Mouse (Mus musculus) hindbrain, embryonic 12.5 days (tissue): Measurements from ENCODE around the gene Lin54. TPM values are rescaled to one million over a fixed set of nuclear protein-coding genes. Genes with fewer than 3 reads are reported as not detected.
"Not testable (repeated sequence)": the region's sequence is repeated elsewhere in the genome, so short reads cannot be mapped to it uniquely, and the experiment has no call there.

Experiments
- ATAC-seq: fragments of 200-750 bp; cut with Nextera tagmentation; 2 replicates; pipeline ENCODE4 v1.8.0; 2017; ENCODE audit warnings: moderate TSS enrichment; ENCODE audit not compliant: low FRiP score
- H3K27ac ChIP-seq: fragments of 300-500 bp; sonication (generic); 2 replicates; pipeline ENCODE4 v1.5.1; 2016; ENCODE audit warnings: mild to moderate bottlenecking
- H3K27me3 ChIP-seq: fragments of 300-500 bp; sonication (generic); 2 replicates; pipeline ENCODE4 v1.6.1; 2016; ENCODE audit warnings: mild to moderate bottlenecking
- H3K36me3 ChIP-seq: fragments of 300-500 bp; sonication (generic); 2 replicates; pipeline ENCODE4 v1.6.1; 2016; ENCODE audit warnings: mild to moderate bottlenecking
- H3K4me1 ChIP-seq: fragments of 300-500 bp; sonication (generic); 2 replicates; pipeline ENCODE4 v1.6.1; 2016
- H3K4me2 ChIP-seq: fragments of 300-500 bp; sonication (generic); replicated peaks from 2 replicates; pipeline ENCODE4 v1.6.1; 2016; ENCODE audit warnings: mild to moderate bottlenecking
- H3K4me3 ChIP-seq: fragments of 300-500 bp; sonication (generic); 2 replicates; pipeline ENCODE4 v1.5.1; 2016; ENCODE audit warnings: mild to moderate bottlenecking
- H3K9ac ChIP-seq: fragments of 300-500 bp; sonication (generic); 2 replicates; pipeline ENCODE4 v1.6.1; 2016; ENCODE audit warnings: mild to moderate bottlenecking, moderate library complexity
- H3K9me3 ChIP-seq: fragments of 300-500 bp; sonication (generic); replicated peaks from 2 replicates; pipeline ENCODE4 v1.6.1; 2016; ENCODE audit warnings: mild to moderate bottlenecking
- WGBS: fragments of 180-500 bp; shearing (Covaris S2); methylation state at CpG from one replicate; pipeline ENCODE4 v1.1.7; 2016; 5-methylcytosine and 5-hydroxymethylcytosine counted together
- polyA plus RNA-seq: library from polyadenylated mRNA; unstranded; fragments of >200 nt; fragmentation: Nextera tagmentation; extraction: Ambion mirVana; gene quantifications from 2 replicates; pipeline ENCODE4 v1.2.1, GENCODE M21; 2016

Gene Lin54
- polyA plus RNA-seq, 1 experiment from 2014 or later = 14.4 TPM

DNA sequence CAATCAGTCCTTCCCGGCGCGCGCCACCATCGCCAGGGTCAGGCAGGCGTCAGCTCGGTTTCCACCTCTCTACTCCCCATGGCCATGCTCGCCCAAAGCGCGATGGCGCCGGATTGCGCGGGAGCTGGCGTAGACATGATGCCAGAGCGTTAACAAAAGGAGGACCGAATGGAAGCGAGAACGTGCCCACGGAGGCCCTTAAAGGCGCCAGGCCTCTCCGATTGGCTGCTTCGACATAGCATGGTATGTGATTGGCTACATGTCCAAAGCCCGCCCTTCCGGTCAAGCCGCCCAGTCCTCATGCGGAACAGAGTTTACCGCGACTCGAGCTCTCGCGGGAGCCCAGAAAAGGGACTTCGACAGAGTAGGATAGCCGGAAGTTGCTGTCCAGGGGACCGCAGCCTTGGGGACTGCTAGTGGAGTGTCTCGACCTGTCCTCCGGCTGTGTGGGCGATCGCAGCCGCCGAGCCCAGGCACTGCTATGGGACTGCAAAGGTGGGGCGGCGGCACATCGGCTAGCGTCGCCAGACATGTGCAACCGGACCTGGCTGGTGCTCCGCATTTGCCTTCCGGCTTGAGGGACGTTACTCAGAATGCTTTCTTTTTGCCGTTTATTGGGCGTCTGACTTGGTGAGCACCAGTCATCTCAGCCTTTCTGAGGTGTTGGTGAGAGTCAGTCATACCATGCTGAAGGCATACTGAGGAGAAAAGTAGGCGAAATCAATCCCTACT, 70.9 kb downstream of the Lin54 start:
- peak; percentile 100 for ATAC-seq
- Histone ChIP-seq H3K9me3 (no peaks in the 10 kb centered on the region), H3K9ac (peak overlapping the region; percentile 89), H3K4me3 (peak overlapping the region; percentile 82), H3K4me1 (peaks cover 44% of the 10 kb centered on the region), H3K27me3 (no peaks in the 10 kb centered on the region), H3K36me3 (peaks cover 34% of the 10 kb centered on the region), H3K27ac (peak overlapping the region; percentile 94), H3K4me2 (peak overlapping the region; percentile 90)
- WGBS = under 1% methylated on average over 53 of the region's 53 CpGs

DNA sequence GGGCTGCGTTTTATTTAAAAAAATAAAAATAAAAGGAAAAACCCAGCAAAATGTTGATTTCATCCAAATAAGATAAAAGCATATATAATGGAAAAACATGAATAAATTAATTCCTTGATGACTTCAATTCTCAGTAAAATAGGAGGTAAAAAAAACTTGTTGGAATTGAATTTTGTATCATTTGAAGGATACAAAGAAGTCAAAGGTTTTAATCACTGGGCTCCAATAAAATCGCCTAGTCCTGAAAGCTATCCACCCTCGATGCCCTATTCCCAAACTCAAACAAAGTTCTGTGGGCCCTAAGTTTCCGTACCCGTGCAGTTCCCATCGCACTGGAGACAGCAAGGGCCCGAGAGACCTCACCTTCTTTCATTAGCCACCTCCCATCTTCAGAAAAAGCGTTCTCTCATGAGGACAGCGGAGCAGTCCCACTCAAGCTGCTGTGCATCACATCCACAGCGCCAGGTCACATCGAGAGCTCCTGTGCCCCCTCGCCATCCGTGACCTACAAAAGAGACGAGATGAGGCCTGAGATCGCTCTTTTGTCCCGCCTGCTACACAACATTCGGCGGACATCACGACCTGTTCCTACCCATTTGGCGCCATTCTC, 71.6 kb downstream of the Lin54 start:
- H3K27me3 ChIP-seq = no peaks in the 10 kb centered on the region
- peak overlapping the region; percentile 94 for H3K27ac ChIP-seq
- H3K9me3 ChIP-seq = no peaks in the 10 kb centered on the region
- H3K4me2 ChIP-seq = peak overlapping the region; percentile 90
- under 1% methylated on average over 20 of the region's 20 CpGs for WGBS
- H3K9ac ChIP-seq = peak overlapping the region; percentile 89
- peak; percentile 70 for ATAC-seq
- peaks cover 41% of the 10 kb centered on the region for H3K36me3 ChIP-seq
- H3K4me3 ChIP-seq = peak overlapping the region; percentile 82
- H3K4me1 ChIP-seq = peaks cover 51% of the 10 kb centered on the region

DNA sequence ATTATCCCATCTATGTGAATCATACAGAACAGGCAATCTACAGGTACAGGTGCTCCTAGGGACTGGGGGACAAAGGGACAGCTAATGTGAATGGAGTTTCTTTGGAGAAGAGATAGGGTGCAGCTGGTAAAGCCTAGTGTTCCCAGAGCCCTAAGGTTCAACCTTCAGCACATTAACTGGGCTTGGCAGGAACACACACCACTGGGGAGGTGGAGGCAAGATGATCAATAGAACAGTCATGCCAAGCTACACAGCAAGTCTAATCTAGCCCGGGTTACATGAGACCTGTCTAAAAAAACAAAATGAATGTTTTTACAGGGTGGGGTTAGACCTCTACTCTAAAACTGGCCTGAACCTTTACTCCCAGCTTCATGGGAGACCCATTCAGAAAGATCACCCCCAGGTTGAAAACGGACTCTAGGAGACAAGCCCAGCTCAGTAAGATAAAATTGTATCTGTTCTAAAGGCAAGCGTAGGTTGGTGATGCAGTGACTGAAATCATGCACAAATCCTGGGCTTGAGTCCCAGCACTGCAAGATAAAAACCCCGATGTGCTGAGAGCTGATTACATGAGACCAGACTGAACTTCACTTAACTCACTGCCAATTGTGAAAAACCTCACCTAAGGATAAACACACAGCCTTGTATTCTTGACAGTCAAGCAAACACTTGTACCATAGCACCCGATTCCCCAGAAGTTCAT, 72.3 kb downstream of the Lin54 start:
- WGBS = 18% methylated on average over 5 of the region's 5 CpGs
- H3K27me3 ChIP-seq = no peaks in the 10 kb centered on the region
- H3K4me2 ChIP-seq = peak overlapping the region; percentile 90
- H3K9ac ChIP-seq = peak overlapping the region; percentile 89
- peaks cover 48% of the 10 kb centered on the region for H3K36me3 ChIP-seq
- H3K9me3 ChIP-seq = no peaks in the 10 kb centered on the region
- peaks cover 58% of the 10 kb centered on the region for H3K4me1 ChIP-seq
- no peak overlapping the region for H3K27ac ChIP-seq
- peak overlapping the region; percentile 82 for H3K4me3 ChIP-seq
- ATAC-seq = no peak

DNA sequence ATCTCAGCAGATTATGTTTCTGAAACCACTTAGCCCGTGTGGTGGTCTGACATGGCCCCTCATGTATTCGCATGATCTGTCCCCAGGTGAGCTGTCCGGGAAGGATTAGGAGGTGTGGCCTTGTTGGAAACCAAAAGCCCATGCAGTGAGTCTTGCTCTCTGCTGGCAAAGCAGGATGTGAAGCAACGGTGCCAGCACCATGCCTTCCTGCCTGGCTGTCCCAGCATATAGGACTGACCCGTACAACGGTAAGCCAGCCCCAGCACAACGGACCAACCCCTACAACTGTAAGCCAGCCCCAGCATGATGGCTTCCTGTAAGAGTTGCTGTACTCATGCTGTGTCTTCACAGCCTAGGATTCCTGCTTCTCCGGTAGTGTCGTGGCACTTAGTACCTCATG, 73.2 kb downstream of the Lin54 start:
- peaks cover 57% of the 10 kb centered on the region for H3K36me3 ChIP-seq
- H3K27me3 ChIP-seq = no peaks in the 10 kb centered on the region
- H3K4me2 ChIP-seq = peak overlapping the region; percentile 90
- H3K4me1 ChIP-seq = peaks cover 63% of the 10 kb centered on the region
- H3K27ac ChIP-seq = no peak overlapping the region
- no peaks in the 10 kb centered on the region for H3K9me3 ChIP-seq
- 54% methylated on average over 9 of the region's 9 CpGs for WGBS
- no peak for ATAC-seq
- H3K4me3 ChIP-seq = peak overlapping the region; percentile 82
- peak overlapping the region; percentile 89 for H3K9ac ChIP-seq

DNA sequence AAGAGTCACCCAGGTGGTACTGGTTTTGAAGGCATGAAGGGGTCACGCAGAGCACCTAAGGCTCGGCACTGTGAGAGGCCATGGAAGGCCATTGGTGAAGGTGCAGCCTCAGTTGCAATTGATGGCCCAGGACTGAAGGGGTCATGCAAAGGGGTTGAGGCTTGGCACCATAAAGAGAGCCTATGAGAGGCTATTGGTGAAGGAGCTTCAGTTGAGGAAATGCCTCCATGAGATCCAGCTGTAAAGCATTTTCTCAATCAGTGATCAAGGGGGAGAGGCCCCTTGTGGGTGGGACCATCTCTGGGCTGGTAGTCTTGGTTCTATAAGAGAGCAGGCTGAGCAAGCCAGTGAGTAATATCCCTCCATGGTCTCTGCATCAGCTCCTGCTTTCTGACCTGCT, 74.6 kb downstream of the Lin54 start:
- not testable (repeated sequence) for H3K4me2 ChIP-seq, H3K9me3 ChIP-seq, H3K4me3 ChIP-seq, H3K27me3 ChIP-seq, H3K27ac ChIP-seq, ATAC-seq, H3K9ac ChIP-seq
- H3K4me1 ChIP-seq = peaks cover 63% of the 10 kb centered on the region
- 97% methylated on average over 2 of the region's 2 CpGs for WGBS
- H3K36me3 ChIP-seq = peaks cover 71% of the 10 kb centered on the region

DNA sequence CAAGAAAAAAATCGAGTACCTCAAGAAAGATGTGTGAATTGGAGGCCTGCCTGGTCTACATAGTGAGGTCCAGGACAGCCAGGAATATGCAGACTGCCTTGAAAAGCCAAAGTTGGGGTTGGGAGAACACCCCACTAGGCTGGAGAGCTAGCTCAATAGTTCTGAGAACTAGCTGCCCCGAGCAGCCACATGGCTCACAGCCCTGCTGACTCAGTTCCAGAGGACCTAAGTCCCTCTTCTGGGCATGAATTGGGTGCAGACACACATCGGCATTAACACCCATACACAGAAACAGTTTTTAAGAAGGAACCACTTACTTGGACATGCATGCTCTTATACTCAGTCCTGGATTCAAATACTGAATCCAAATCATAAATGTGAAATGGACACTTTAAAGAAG, 76.2 kb downstream of the Lin54 start:
- Histone ChIP-seq H3K4me2 (peak overlapping the region; percentile 17; the same call in 1 of the 2 replicates), H3K4me1 (peaks cover 55% of the 10 kb centered on the region), H3K27me3 (no peaks in the 10 kb centered on the region), H3K27ac (no peak overlapping the region), H3K4me3 (no peak overlapping the region), H3K36me3 (peaks cover 86% of the 10 kb centered on the region), H3K9me3 (no peaks in the 10 kb centered on the region), H3K9ac (no peak overlapping the region)
- WGBS = 91% methylated on average over 3 of the region's 3 CpGs
- ATAC-seq = no peak

DNA sequence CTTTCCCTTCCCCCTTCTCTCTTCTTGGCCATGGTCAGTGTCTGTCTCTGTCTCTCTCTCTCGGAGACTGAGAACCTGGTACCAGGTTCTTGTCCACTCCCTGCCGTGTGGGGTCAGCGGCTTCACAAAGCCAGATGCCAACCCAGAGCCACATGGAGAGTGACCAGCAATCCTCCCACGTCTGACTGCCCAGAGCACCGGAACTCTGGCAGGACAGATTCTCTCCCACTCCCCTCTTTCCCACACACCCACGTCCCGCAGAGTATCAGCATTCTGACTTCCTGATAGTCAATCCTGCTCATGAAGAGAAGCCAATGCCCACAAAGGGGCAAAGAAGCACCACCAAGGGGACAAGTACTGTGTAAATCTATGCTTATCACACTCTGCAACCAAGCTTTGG, 76.8 kb downstream of the Lin54 start:
- H3K4me2 ChIP-seq = no peak overlapping the region; the same call in 1 of the 2 replicates
- H3K4me3 ChIP-seq = no peak overlapping the region
- no peak overlapping the region for H3K27ac ChIP-seq
- ATAC-seq = no peak
- H3K4me1 ChIP-seq = peaks cover 55% of the 10 kb centered on the region
- H3K9ac ChIP-seq = peak overlapping the region; percentile 51
- H3K36me3 ChIP-seq = peaks cover 92% of the 10 kb centered on the region
- H3K9me3 ChIP-seq = no peaks in the 10 kb centered on the region
- WGBS = 72% methylated on average over 7 of the region's 7 CpGs
- H3K27me3 ChIP-seq = no peaks in the 10 kb centered on the region

DNA sequence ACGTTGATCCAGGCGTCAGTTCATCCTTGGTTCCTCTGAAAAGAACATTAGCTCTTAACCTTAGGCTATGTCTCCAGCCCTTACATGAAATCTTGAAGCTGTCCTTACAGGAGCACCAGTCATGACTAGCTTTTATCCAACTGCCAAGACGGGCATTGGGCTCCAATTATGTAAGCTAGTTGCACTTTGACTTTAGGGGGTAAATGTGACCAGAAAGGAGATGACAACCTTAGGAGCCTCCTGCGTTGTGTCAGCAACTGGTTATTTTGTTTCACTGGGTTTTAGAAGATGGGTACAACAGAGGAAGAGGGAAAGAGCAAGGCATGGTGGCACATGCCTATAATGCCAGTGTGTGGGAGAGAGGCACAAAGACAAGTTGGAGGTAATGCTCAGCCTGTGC, 81.6 kb downstream of the Lin54 start:
- Histone ChIP-seq H3K4me1 (peaks cover 29% of the 10 kb centered on the region), H3K27ac (no peak overlapping the region), H3K9ac (no peak overlapping the region), H3K4me2 (no peak overlapping the region), H3K4me3 (no peak overlapping the region), H3K27me3 (no peaks in the 10 kb centered on the region), H3K36me3 (peaks cover 59% of the 10 kb centered on the region), H3K9me3 (no peaks in the 10 kb centered on the region)
- 74% methylated on average over 4 of the region's 4 CpGs for WGBS
- no peak for ATAC-seq

DNA sequence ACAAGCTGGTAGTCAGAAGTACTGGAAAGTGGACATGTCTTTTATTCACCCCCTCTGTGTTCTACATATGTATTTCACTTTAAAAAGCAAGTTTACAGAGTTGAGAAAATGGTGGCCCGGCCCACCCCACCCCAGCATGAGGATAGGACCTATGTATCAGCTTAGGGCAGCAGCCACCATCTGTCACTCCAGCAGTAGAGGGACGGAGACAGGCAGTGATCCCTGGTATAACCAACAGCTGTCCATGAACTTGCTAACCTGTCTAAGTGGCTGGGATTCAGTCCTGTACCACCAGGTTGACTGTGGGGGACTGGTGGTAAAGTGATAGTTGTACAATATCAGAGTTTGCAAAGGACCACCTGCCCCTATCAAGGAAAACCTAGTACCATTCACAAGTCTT, 82.4 kb downstream of the Lin54 start:
- Histone ChIP-seq H3K36me3 (peaks cover 51% of the 10 kb centered on the region), H3K27me3 (no peaks in the 10 kb centered on the region), H3K4me1 (peaks cover 21% of the 10 kb centered on the region), H3K4me2 (no peak overlapping the region), H3K9me3 (no peaks in the 10 kb centered on the region), H3K9ac (no peak overlapping the region), H3K4me3 (no peak overlapping the region), H3K27ac (no peak overlapping the region)
- no peak for ATAC-seq
- 90% methylated on average over 2 of the region's 2 CpGs for WGBS

DNA sequence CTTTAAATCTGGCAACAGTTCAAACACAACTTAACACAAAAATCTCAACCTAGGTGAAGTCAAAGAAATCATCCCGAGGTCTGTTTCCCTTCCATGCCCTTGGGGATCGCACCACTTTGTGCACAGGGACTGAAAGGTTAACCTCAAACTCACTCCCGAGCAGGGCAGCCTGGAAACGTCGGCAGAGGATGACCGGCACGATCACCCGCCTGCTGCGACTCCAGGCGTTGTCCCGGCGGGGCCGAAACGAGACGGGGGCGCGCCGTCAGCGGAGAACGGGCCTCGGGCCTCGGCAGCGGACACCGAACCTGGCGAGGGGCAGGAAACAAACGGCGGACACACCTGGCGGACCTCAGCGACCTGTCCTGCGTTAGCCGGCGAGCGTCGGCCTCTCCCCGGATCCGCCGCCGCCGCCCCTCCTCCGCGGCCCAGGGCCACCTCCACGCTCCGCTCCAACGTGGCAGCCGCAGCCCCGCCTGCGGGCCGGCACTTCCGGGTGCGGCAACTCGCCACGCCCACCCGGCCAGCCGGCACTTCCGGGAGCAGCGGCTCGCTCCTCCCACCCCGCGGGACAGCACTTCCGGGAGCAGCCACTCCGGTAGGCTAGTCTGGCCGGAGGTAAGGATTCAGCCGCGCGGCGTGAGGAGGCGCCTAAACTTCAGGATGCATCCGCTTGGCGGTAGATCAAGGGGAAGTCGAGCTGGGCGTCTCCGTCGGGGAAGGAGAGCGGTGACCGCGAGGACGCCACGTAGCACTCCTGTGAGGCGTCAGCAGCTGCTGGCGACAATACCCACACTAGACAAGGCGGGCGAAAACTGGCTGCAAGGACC, 84.5 kb downstream of the Lin54 start, which contains the start of gene Sec31a:
Gene Sec31a, minus strand, starts transcription at position 474 of the 830 bp plus-strand sequence.
- no peaks in the 10 kb centered on the region for H3K9me3 ChIP-seq
- peaks cover 16% of the 10 kb centered on the region for H3K4me1 ChIP-seq
- H3K27ac ChIP-seq = peak within 1 kb of the TSS; percentile 89
- no peaks in the 10 kb centered on the region for H3K27me3 ChIP-seq
- under 1% methylated on average over 70 of the region's 82 CpGs for WGBS
- peak within 1 kb of the TSS; percentile 71 for H3K4me3 ChIP-seq
- ATAC-seq = peak; percentile 96
- H3K9ac ChIP-seq = peak within 1 kb of the TSS; percentile 79
- H3K36me3 ChIP-seq = peaks cover 31% of the 10 kb centered on the region
- H3K4me2 ChIP-seq = peak within 1 kb of the TSS; percentile 68

DNA sequence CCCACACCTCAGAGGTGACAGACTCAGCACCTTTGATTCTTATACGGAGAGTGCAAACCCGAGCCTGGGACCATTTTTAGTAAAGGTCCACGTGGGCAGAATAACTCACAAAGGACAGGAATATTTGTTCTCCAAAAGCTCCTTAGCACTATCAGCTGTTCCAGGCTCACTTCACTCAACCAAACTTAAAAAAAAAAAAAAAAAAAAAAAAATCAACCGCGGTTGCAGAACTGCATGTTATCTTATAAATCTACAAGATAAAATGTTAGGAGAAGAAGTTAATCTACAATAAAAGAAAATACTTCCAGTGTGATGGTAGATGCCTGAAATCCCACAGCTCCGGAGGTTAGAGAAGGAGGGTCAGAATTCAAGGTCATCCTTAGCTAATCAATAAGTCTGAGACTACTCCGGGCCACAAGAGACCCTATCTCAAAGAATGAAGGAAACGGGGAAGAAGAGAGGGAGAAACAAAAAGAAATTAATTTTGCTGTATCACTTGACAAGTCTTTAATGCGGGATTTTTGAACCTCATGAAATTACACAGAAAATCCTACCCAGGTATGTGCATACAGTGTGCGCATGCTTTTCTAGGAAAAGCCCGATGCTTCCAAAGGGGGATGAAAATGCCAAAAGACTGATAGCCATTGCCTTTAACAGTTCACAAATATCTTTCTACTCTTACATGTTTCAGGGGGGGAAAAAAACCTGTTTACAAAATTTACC, 85.8 kb downstream of the Lin54 start:
- no peaks in the 10 kb centered on the region for H3K27me3 ChIP-seq
- H3K4me1 ChIP-seq = peaks cover 16% of the 10 kb centered on the region
- 71% methylated on average over 11 of the region's 11 CpGs for WGBS
- H3K4me2 ChIP-seq = peak overlapping the region; percentile 68
- H3K36me3 ChIP-seq = peaks cover 19% of the 10 kb centered on the region
- no peaks in the 10 kb centered on the region for H3K9me3 ChIP-seq
- H3K4me3 ChIP-seq = peak overlapping the region; percentile 71
- H3K27ac ChIP-seq = no peak overlapping the region
- ATAC-seq = no peak
- H3K9ac ChIP-seq = peak overlapping the region; percentile 79
